Mouse (Mus musculus) liver, embryonic 13.5 days (tissue): ENCODE results near the gene Erc2. TPM values are rescaled to one million over a fixed set of nuclear protein-coding genes. Genes with fewer than 3 reads are reported as not detected.

Experiments
- ATAC-seq: fragments of 200-750 bp; cut with Nextera tagmentation; 2 replicates; pipeline ENCODE4 v1.8.0; 2017; ENCODE audit warnings: low read depth, mild to moderate bottlenecking, moderate number of reproducible peaks, moderate library complexity
- DNase-seq: peaks from one replicate; pipeline ENCODE4 v3.0.0; 2022
- H3K27ac ChIP-seq: fragments of 300-500 bp; sonication (generic); 2 replicates; pipeline ENCODE4 v1.5.1; 2015; ENCODE audit warnings: moderate library complexity, mild to moderate bottlenecking, inconsistent platforms
- H3K27me3 ChIP-seq: fragments of 300-500 bp; sonication (generic); 2 replicates; pipeline ENCODE4 v1.6.1; 2015; ENCODE audit warnings: mild to moderate bottlenecking, inconsistent platforms
- H3K36me3 ChIP-seq: fragments of 300-500 bp; sonication (generic); 2 replicates; pipeline ENCODE4 v1.6.1; 2015; ENCODE audit warnings: mild to moderate bottlenecking, inconsistent platforms
- H3K4me1 ChIP-seq: fragments of 300-500 bp; sonication (generic); replicated peaks from 2 replicates; pipeline ENCODE4 v1.6.1; 2015; ENCODE audit warnings: inconsistent platforms
- H3K4me2 ChIP-seq: fragments of 300-500 bp; sonication (generic); 2 replicates; pipeline ENCODE4 v1.6.1; 2015; ENCODE audit warnings: inconsistent platforms, mild to moderate bottlenecking, moderate library complexity
- H3K4me3 ChIP-seq: fragments of 300-500 bp; sonication (generic); replicated peaks from 2 replicates; pipeline ENCODE4 v1.5.1; 2015; ENCODE audit warnings: mild to moderate bottlenecking, inconsistent platforms
- H3K9ac ChIP-seq: fragments of 300-500 bp; sonication (generic); 2 replicates; pipeline ENCODE4 v1.6.1; 2015; ENCODE audit warnings: mild to moderate bottlenecking, inconsistent platforms
- H3K9me3 ChIP-seq: fragments of 300-500 bp; sonication (generic); replicated peaks from 2 replicates; pipeline ENCODE4 v1.6.1; 2016; ENCODE audit warnings: inconsistent platforms
- WGBS: fragments of 180-500 bp; shearing (Covaris S2); methylation state at CpG from one replicate; pipeline ENCODE4 v1.1.7; 2015; ENCODE audit not compliant: insufficient replicate concordance; 5-methylcytosine and 5-hydroxymethylcytosine counted together
- polyA plus RNA-seq: library from polyadenylated mRNA; unstranded; fragments of >200 nt; fragmentation: Nextera tagmentation; extraction: Ambion mirVana; gene quantifications from 2 replicates; pipeline ENCODE4 v1.2.1, GENCODE M21; 2015

Erc2 gene
- polyA plus RNA-seq, 1 experiment from 2014 or later: 0.82 TPM

GRCm38 (mm10) chr14:27721759-27722158 is 99.5 kb downstream of the Erc2 start:
- Histone ChIP-seq H3K4me2 (no peak overlapping the region), H3K36me3 (no peaks in the 10 kb centered on the region), H3K9me3 (no peaks in the 10 kb centered on the region), H3K9ac (no peak overlapping the region), H3K4me3 (no peak overlapping the region), H3K27ac (no peak overlapping the region), H3K27me3 (no peaks in the 10 kb centered on the region), H3K4me1 (no peaks in the 10 kb centered on the region)
- 55% methylated on average over 3 of the region's 3 CpGs for WGBS
- DNase-seq: no peak
- no peak for ATAC-seq

DNA sequence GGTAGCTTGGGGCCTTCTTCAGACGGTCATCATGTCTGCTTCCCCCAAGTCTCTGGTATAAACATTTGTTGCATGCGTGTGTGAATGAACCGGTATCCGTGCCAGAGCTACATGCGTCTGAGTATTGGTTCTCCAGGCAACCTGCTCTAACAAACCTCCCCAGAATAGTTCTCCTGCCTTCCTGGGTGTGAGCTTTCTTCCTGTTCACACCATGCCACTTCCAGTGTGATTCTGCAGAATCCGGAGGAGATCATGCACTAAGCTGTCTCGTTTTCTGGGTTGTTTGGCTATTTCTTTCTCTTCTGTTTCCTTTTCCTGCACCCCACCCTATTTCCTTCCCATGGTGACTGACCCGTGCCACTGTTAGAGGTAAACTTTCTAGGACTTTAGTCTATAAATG is 105.3 kb downstream of the Erc2 start:
- Histone ChIP-seq H3K9me3 (no peaks in the 10 kb centered on the region), H3K4me3 (no peak overlapping the region), H3K27me3 (no peaks in the 10 kb centered on the region), H3K27ac (no peak overlapping the region), H3K36me3 (no peaks in the 10 kb centered on the region), H3K9ac (no peak overlapping the region), H3K4me1 (no peaks in the 10 kb centered on the region), H3K4me2 (no peak overlapping the region)
- 52% methylated on average over 8 of the region's 8 CpGs for WGBS
- ATAC-seq (no peak), DNase-seq (no peak)

DNA sequence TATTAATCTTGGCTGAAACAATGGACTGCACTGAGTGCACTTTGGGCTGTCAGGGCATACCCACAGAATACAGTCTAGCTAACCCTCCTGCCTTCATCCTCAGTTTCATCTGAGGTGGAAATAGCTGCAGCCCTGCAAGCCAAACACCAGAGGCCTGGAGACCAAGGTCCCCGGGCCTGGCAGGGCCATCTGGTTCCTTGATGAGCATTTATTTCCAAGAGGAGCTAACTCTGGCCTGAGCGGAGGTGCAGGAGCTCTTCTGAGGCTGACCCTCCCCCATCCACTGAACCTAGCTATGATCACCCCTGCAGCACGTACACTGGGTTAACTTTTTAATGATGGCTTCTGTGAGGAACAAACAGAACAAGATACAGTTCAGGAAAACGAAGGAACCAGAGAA is 108.9 kb downstream of the Erc2 start:
- 38% methylated on average over 4 of the region's 4 CpGs for WGBS
- H3K27ac ChIP-seq: no peak overlapping the region
- H3K4me3 ChIP-seq: no peak overlapping the region
- no peak overlapping the region for H3K9ac ChIP-seq
- H3K4me2 ChIP-seq: no peak overlapping the region
- H3K27me3 ChIP-seq: no peaks in the 10 kb centered on the region
- no peaks in the 10 kb centered on the region for H3K4me1 ChIP-seq
- H3K36me3 ChIP-seq: no peaks in the 10 kb centered on the region
- ATAC-seq: no peak
- no peak for DNase-seq
- no peaks in the 10 kb centered on the region for H3K9me3 ChIP-seq

- 48% methylated on average over 1 of the region's 1 CpGs for WGBS
These were observed 117.2 kb downstream of the Erc2 start for GRCm38 (mm10) chr14:27739436-27739835.

GRCm38 (mm10) chr14:27741248-27741916 is 119.2 kb downstream of the Erc2 start:
- no peaks in the 10 kb centered on the region for H3K9me3 ChIP-seq
- H3K9ac ChIP-seq: no peak overlapping the region
- DNase-seq (no peak), ATAC-seq (no peak)
- H3K27ac ChIP-seq: no peak overlapping the region
- H3K36me3 ChIP-seq: no peaks in the 10 kb centered on the region
- H3K4me2 ChIP-seq: no peak overlapping the region
- WGBS: 23% methylated on average over 3 of the region's 3 CpGs
- no peaks in the 10 kb centered on the region for H3K4me1 ChIP-seq
- H3K4me3 ChIP-seq: no peak overlapping the region
- no peaks in the 10 kb centered on the region for H3K27me3 ChIP-seq

More at GRCm38 (mm10) chr14:27739436-27739835, 117.2 kb downstream of the Erc2 start:
- no peaks in the 10 kb centered on the region for H3K9me3 ChIP-seq
- no peak for DNase-seq
- H3K27me3 ChIP-seq: no peaks in the 10 kb centered on the region
- no peak overlapping the region for H3K9ac ChIP-seq
- no peaks in the 10 kb centered on the region for H3K4me1 ChIP-seq
- no peaks in the 10 kb centered on the region for H3K36me3 ChIP-seq
- H3K4me2 ChIP-seq: no peak overlapping the region
- ATAC-seq: no peak
- no peak overlapping the region for H3K27ac ChIP-seq
- no peak overlapping the region for H3K4me3 ChIP-seq

GRCm38 (mm10) chr14:27754340-27754739 is 132.1 kb downstream of the Erc2 start:
- Histone ChIP-seq H3K36me3 (no peaks in the 10 kb centered on the region), H3K9me3 (no peaks in the 10 kb centered on the region), H3K27ac (no peak overlapping the region), H3K27me3 (no peaks in the 10 kb centered on the region), H3K4me1 (no peaks in the 10 kb centered on the region), H3K4me3 (no peak overlapping the region), H3K4me2 (no peak overlapping the region), H3K9ac (no peak overlapping the region)
- DNase-seq (no peak), ATAC-seq (no peak)
- WGBS: 32% methylated on average over 1 of the region's 1 CpGs

- no peak overlapping the region for H3K9ac ChIP-seq
- H3K27me3 ChIP-seq: no peaks in the 10 kb centered on the region
- H3K9me3 ChIP-seq: no peaks in the 10 kb centered on the region
- DNase-seq: no peak
- no peak overlapping the region for H3K27ac ChIP-seq
- ATAC-seq: no peak
- H3K36me3 ChIP-seq: no peaks in the 10 kb centered on the region
- 61% methylated on average over 5 of the region's 5 CpGs for WGBS
- H3K4me3 ChIP-seq: no peak overlapping the region
- H3K4me2 ChIP-seq: no peak overlapping the region
- H3K4me1 ChIP-seq: no peaks in the 10 kb centered on the region
These were observed 134.7 kb downstream of the Erc2 start for GRCm38 (mm10) chr14:27756901-27757300.

GRCm38 (mm10) chr14:27758230-27758629 is 136.0 kb downstream of the Erc2 start:
- 50% methylated on average over 1 of the region's 1 CpGs for WGBS
- DNase-seq: no peak
- no peak for ATAC-seq

GRCm38 (mm10) chr14:27759069-27759628 is 136.9 kb downstream of the Erc2 start:
- Histone ChIP-seq H3K36me3 (no peaks in the 10 kb centered on the region), H3K27me3 (no peaks in the 10 kb centered on the region), H3K4me3 (no peak overlapping the region), H3K9ac (no peak overlapping the region), H3K4me2 (no peak overlapping the region), H3K9me3 (no peaks in the 10 kb centered on the region), H3K4me1 (no peaks in the 10 kb centered on the region), H3K27ac (no peak overlapping the region)
- WGBS: 82% methylated on average over 6 of the region's 6 CpGs
- ATAC-seq (no peak), DNase-seq (no peak)

More at GRCm38 (mm10) chr14:27758230-27758629, 136.0 kb downstream of the Erc2 start:
- H3K27me3 ChIP-seq: no peaks in the 10 kb centered on the region
- H3K4me2 ChIP-seq: no peak overlapping the region
- H3K9me3 ChIP-seq: no peaks in the 10 kb centered on the region
- no peak overlapping the region for H3K27ac ChIP-seq
- H3K4me3 ChIP-seq: no peak overlapping the region
- no peaks in the 10 kb centered on the region for H3K36me3 ChIP-seq
- no peaks in the 10 kb centered on the region for H3K4me1 ChIP-seq
- H3K9ac ChIP-seq: no peak overlapping the region

DNA sequence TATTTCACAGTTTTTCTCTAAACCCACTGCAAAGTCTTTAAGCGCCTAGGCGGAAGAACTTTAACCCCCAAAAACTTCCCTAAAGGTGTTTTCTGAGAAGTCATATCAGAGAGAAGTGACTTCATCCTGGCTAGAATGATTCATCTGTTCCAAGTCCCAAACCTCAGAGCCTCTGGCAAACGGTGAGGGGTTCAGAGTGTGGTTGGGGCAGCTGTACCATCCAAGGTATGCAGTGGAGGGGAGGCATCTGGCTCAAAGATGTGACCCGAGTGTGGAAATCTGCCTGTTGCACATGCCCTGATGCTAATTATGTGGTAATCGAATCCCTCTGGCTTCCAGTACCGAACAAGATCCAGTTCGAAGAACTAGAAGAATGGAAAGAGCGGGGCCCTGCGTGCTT is 137.8 kb downstream of the Erc2 start:
- Histone ChIP-seq H3K27me3 (no peaks in the 10 kb centered on the region), H3K4me1 (no peaks in the 10 kb centered on the region), H3K4me3 (no peak overlapping the region), H3K27ac (no peak overlapping the region), H3K4me2 (no peak overlapping the region), H3K9ac (no peak overlapping the region), H3K36me3 (no peaks in the 10 kb centered on the region), H3K9me3 (no peaks in the 10 kb centered on the region)
- 71% methylated on average over 9 of the region's 9 CpGs for WGBS
- DNase-seq: no peak
- no peak for ATAC-seq

- H3K9me3 ChIP-seq: no peaks in the 10 kb centered on the region
- H3K36me3 ChIP-seq: no peaks in the 10 kb centered on the region
- peaks cover 14% of the 10 kb centered on the region for H3K4me1 ChIP-seq
- H3K27me3 ChIP-seq: no peaks in the 10 kb centered on the region
- WGBS: 54% methylated on average over 5 of the region's 5 CpGs
- no peak for DNase-seq
- no peak overlapping the region for H3K4me3 ChIP-seq
- H3K27ac ChIP-seq: no peak overlapping the region
- no peak for ATAC-seq
- no peak overlapping the region for H3K4me2 ChIP-seq
- H3K9ac ChIP-seq: no peak overlapping the region
These were observed 153.1 kb downstream of the Erc2 start for GRCm38 (mm10) chr14:27775367-27775766.

DNA sequence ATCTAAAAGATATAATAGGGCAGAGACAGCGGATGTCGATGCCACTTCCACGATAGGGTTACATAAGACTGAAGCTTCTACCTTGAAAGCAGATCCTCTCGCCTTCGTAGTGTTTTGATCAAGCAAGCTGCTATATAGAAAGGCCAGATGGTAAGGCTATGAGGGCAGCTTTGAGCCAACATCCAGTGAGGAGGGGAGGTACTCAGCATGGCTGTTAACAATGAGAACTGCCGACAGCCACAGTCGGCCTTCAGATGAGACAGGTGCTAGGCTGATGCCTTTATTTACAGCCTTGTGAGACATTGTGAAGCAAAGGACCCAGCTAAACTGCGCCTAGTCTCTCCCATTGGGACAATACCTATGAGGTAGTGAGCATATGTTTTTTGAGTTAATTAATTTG is 156.3 kb downstream of the Erc2 start:
- 77% methylated on average over 8 of the region's 8 CpGs for WGBS
- Histone ChIP-seq H3K4me2 (no peak overlapping the region), H3K4me1 (peaks cover 14% of the 10 kb centered on the region), H3K36me3 (no peaks in the 10 kb centered on the region), H3K27me3 (no peaks in the 10 kb centered on the region), H3K9ac (no peak overlapping the region), H3K9me3 (no peaks in the 10 kb centered on the region), H3K27ac (no peak overlapping the region), H3K4me3 (no peak overlapping the region)
- ATAC-seq (no peak), DNase-seq (no peak)
